Mouse (Mus musculus): ENCODE data around the gene Ccnb1. TPM values are rescaled to one million over a fixed set of nuclear protein-coding genes. Genes with fewer than 3 reads are reported as not detected.

Gene Ccnb1
- polyA plus RNA-seq (2015; fragmentation: Nextera tagmentation; extraction: Ambion mirVana), result 273 and 294 TPM in 2 replicates

GRCm38 (mm10) chr13:100786414-100786867, at the start of gene Ccnb1:
TSS of gene Ccnb1 (minus strand) at chr13:100786570.
- Histone ChIP-seq H3K4me3 (peak within 1 kb of the TSS; percentile 83), H3K4me2 (peak within 1 kb of the TSS; percentile 94), H3K4me1 (peaks cover 35% of the 10 kb centered on the region), H3K9me3 (replicated peaks) (no peaks in the 10 kb centered on the region), H3K27ac (peak within 1 kb of the TSS; percentile 61), H3K36me3 (ENCODE audit: poor library complexity, severe bottlenecking) (peaks cover 26% of the 10 kb centered on the region), H3K27me3 (no peaks in the 10 kb centered on the region), H3K9ac (peak within 1 kb of the TSS; percentile 87)
- WGBS, result 1% methylated on average over 35 of the region's 35 CpGs
- ATAC-seq, result peak; percentile 100

GRCm38 (mm10) chr13:100834777-100835176, 48.4 kb upstream of the Ccnb1 start:
- no peaks in the 10 kb centered on the region for H3K27me3 ChIP-seq
- no peaks in the 10 kb centered on the region for H3K36me3 ChIP-seq (ENCODE audit: poor library complexity, severe bottlenecking)
- H3K9ac ChIP-seq, result no peak overlapping the region
- ATAC-seq, result no peak
- H3K4me2 ChIP-seq, result no peak overlapping the region
- no peaks in the 10 kb centered on the region for H3K9me3 ChIP-seq (replicated peaks)
- H3K27ac ChIP-seq, result no peak overlapping the region
- peaks cover 21% of the 10 kb centered on the region for H3K4me1 ChIP-seq
- H3K4me3 ChIP-seq, result no peak overlapping the region

GRCm38 (mm10) chr13:100833640-100834002, 47.3 kb upstream of the Ccnb1 start:
- Histone ChIP-seq H3K9me3 (replicated peaks) (no peaks in the 10 kb centered on the region), H3K27ac (no peak overlapping the region), H3K27me3 (no peaks in the 10 kb centered on the region), H3K4me3 (peak overlapping the region; percentile 97), H3K36me3 (ENCODE audit: poor library complexity, severe bottlenecking) (no peaks in the 10 kb centered on the region), H3K9ac (no peak overlapping the region), H3K4me1 (peaks cover 21% of the 10 kb centered on the region), H3K4me2 (peak overlapping the region; percentile 31)
- ATAC-seq, result no peak
- WGBS, result 55% methylated on average over 6 of the region's 6 CpGs

GRCm38 (mm10) chr13:100832741-100833639, 46.6 kb upstream of the Ccnb1 start, which contains the start of gene Slc30a5:
TSS of gene Slc30a5 (minus strand) at chr13:100833427.
- peak; percentile 99 for ATAC-seq
- Histone ChIP-seq H3K27ac (peak within 1 kb of the TSS; percentile 88), H3K9ac (peak within 1 kb of the TSS; percentile 93), H3K27me3 (no peaks in the 10 kb centered on the region), H3K9me3 (replicated peaks) (no peaks in the 10 kb centered on the region), H3K4me3 (peak within 1 kb of the TSS; percentile 97), H3K4me2 (peak within 1 kb of the TSS; percentile 83), H3K4me1 (peaks cover 21% of the 10 kb centered on the region), H3K36me3 (ENCODE audit: poor library complexity, severe bottlenecking) (0 out of 2 replicates have a peak, but pooled peaks cover under 1% of the 10 kb centered on the region)
- WGBS, result under 1% methylated on average over 80 of the region's 94 CpGs

- Histone ChIP-seq H3K27ac (no peak overlapping the region), H3K36me3 (ENCODE audit: poor library complexity, severe bottlenecking) (peaks cover 6% of the 10 kb centered on the region), H3K9ac (peak overlapping the region; percentile 93), H3K4me2 (peak overlapping the region; percentile 83), H3K4me3 (peak overlapping the region; percentile 97), H3K9me3 (replicated peaks) (no peaks in the 10 kb centered on the region), H3K4me1 (peaks cover 21% of the 10 kb centered on the region), H3K27me3 (no peaks in the 10 kb centered on the region)
- 12% methylated on average over 8 of the region's 8 CpGs for WGBS
- ATAC-seq, result no peak
These were observed 45.8 kb upstream of the Ccnb1 start for GRCm38 (mm10) chr13:100832188-100832587.

GRCm38 (mm10) chr13:100831123-100831522, 44.8 kb upstream of the Ccnb1 start:
- Histone ChIP-seq H3K4me3 (no peak overlapping the region), H3K36me3 (ENCODE audit: poor library complexity, severe bottlenecking) (peaks cover 15% of the 10 kb centered on the region), H3K27me3 (no peaks in the 10 kb centered on the region), H3K4me1 (peaks cover 21% of the 10 kb centered on the region), H3K9ac (0 out of 2 replicates have a peak overlapping the region, but pooled peaks have one; percentile 3), H3K4me2 (peak overlapping the region; percentile 83), H3K27ac (no peak overlapping the region), H3K9me3 (replicated peaks) (no peaks in the 10 kb centered on the region)
- ATAC-seq, result no peak
- WGBS, result 92% methylated on average over 6 of the region's 6 CpGs

GRCm38 (mm10) chr13:100825627-100826410, 39.4 kb upstream of the Ccnb1 start:
- peaks cover 52% of the 10 kb centered on the region for H3K36me3 ChIP-seq (ENCODE audit: poor library complexity, severe bottlenecking)
- no peak overlapping the region for H3K4me2 ChIP-seq
- H3K27me3 ChIP-seq, result no peaks in the 10 kb centered on the region
- peaks cover 4% of the 10 kb centered on the region; the same call in 1 of the 2 replicates for H3K4me1 ChIP-seq
- H3K9me3 ChIP-seq (replicated peaks), result no peaks in the 10 kb centered on the region
- ATAC-seq, result no peak
- WGBS, result 92% methylated on average over 9 of the region's 9 CpGs
- no peak overlapping the region; the same call in 1 of the 2 replicates for H3K27ac ChIP-seq
- no peak overlapping the region for H3K4me3 ChIP-seq
- H3K9ac ChIP-seq, result no peak overlapping the region

- Histone ChIP-seq H3K4me3 (no peak overlapping the region), H3K4me2 (no peak overlapping the region), H3K27me3 (no peaks in the 10 kb centered on the region), H3K36me3 (ENCODE audit: poor library complexity, severe bottlenecking) (peaks cover 59% of the 10 kb centered on the region), H3K9me3 (replicated peaks) (no peaks in the 10 kb centered on the region), H3K9ac (no peak overlapping the region), H3K4me1 (no peaks in the 10 kb centered on the region), H3K27ac (no peak overlapping the region)
- WGBS, result 94% methylated on average over 3 of the region's 3 CpGs
- ATAC-seq, result no peak
These were observed 38.5 kb upstream of the Ccnb1 start for GRCm38 (mm10) chr13:100824916-100825315.

- peaks cover 64% of the 10 kb centered on the region for H3K36me3 ChIP-seq (ENCODE audit: poor library complexity, severe bottlenecking)
These were observed 37.9 kb upstream of the Ccnb1 start for GRCm38 (mm10) chr13:100824306-100824705.

GRCm38 (mm10) chr13:100823863-100824262, 37.5 kb upstream of the Ccnb1 start:
- Histone ChIP-seq H3K9ac (no peak overlapping the region), H3K9me3 (replicated peaks) (no peaks in the 10 kb centered on the region), H3K4me2 (no peak overlapping the region), H3K27ac (no peak overlapping the region), H3K4me1 (no peaks in the 10 kb centered on the region), H3K4me3 (no peak overlapping the region), H3K27me3 (no peaks in the 10 kb centered on the region), H3K36me3 (ENCODE audit: poor library complexity, severe bottlenecking) (peaks cover 67% of the 10 kb centered on the region)
- 98% methylated on average over 3 of the region's 3 CpGs for WGBS
- no peak for ATAC-seq

More at GRCm38 (mm10) chr13:100824306-100824705, 37.9 kb upstream of the Ccnb1 start:
- Histone ChIP-seq H3K4me1 (no peaks in the 10 kb centered on the region), H3K9ac (no peak overlapping the region), H3K4me2 (no peak overlapping the region), H3K9me3 (replicated peaks) (no peaks in the 10 kb centered on the region), H3K4me3 (no peak overlapping the region), H3K27ac (no peak overlapping the region), H3K27me3 (no peaks in the 10 kb centered on the region)
- no peak for ATAC-seq
- WGBS, result 91% methylated on average over 6 of the region's 6 CpGs

- no peak for ATAC-seq
- Histone ChIP-seq H3K27me3 (no peaks in the 10 kb centered on the region), H3K4me3 (no peak overlapping the region), H3K9me3 (replicated peaks) (no peaks in the 10 kb centered on the region), H3K9ac (no peak overlapping the region), H3K4me1 (no peaks in the 10 kb centered on the region), H3K36me3 (ENCODE audit: poor library complexity, severe bottlenecking) (peaks cover 77% of the 10 kb centered on the region), H3K4me2 (no peak overlapping the region), H3K27ac (no peak overlapping the region)
- WGBS, result 93% methylated on average over 6 of the region's 6 CpGs
These were observed 28.1 kb upstream of the Ccnb1 start for GRCm38 (mm10) chr13:100814451-100814850.

GRCm38 (mm10) chr13:100805776-100806175, 19.4 kb upstream of the Ccnb1 start:
- H3K4me1 ChIP-seq, result no peaks in the 10 kb centered on the region
- WGBS, result 98% methylated on average over 3 of the region's 3 CpGs
- H3K4me2 ChIP-seq, result no peak overlapping the region
- no peak overlapping the region for H3K4me3 ChIP-seq
- H3K9me3 ChIP-seq (replicated peaks), result no peaks in the 10 kb centered on the region
- no peak overlapping the region for H3K9ac ChIP-seq
- H3K27me3 ChIP-seq, result no peaks in the 10 kb centered on the region
- peaks cover 79% of the 10 kb centered on the region for H3K36me3 ChIP-seq (ENCODE audit: poor library complexity, severe bottlenecking)
- ATAC-seq, result no peak
- no peak overlapping the region for H3K27ac ChIP-seq
